11 mouse cellular contexts compared by ENCODE assay signal in genomic region chrX:99149900-99150299, GRCm38 (mm10). TPM values are rescaled to one million over a fixed set of nuclear protein-coding genes. Genes with fewer than 3 reads are reported as not detected.
DNase-seq lines count a peak whose midpoint lies in the region; ATAC-seq and TF ChIP-seq lines count a peak whose summit lies in the region.
"Had no signal": no experiment of that assay in that cellular context is flagged by ENCODE, and none has a peak within 500 bp of the region (broad histone marks: within the 10 kb centered on the region; RNA-seq: fewer than 3 reads in every experiment).

No protein-coding gene starts in this region.

- peaks cover 29% of the 10 kb centered on the region for H3K4me1 ChIP-seq in brown adipose tissue, adult 24 weeks (ENCODE audit: control insufficient read depth, insufficient read depth, insufficient read length, low read length)
- H3K4me1 ChIP-seq in kidney, embryonic 15.5 days = peaks cover 43% of the 10 kb centered on the region
- H3K4me1 ChIP-seq in lung, embryonic 14.5 days (ENCODE audit: insufficient read depth) = no peaks in the 10 kb centered on the region

- peak; percentile 44 for DNase-seq in adrenal gland, adult 2 months
- no peak for DNase-seq in adrenal gland, adult 8-10 months
- peak; percentile 45 for DNase-seq in lung, embryonic 14.5 days
- DNase-seq in left cerebral cortex, adult 18-20 months (ENCODE audit: low spot score in 2 of 2) = no peak
- no peak for DNase-seq in layer of hippocampus, postnatal 25 days (ENCODE audit: extremely low spot score in 1 of 2, low spot score in 1 of 2)
- DNase-seq in spleen, postnatal 36 days (ENCODE audit: low spot score in 2 of 2) = no peak
- DNase-seq: cerebellum, adult 11-12 months had no signal

- H3K4me3 ChIP-seq in brown adipose tissue, adult 24 weeks (ENCODE audit: insufficient read depth, low read depth, low read length) = peak overlapping the region; percentile 2; the same call in 1 of the 2 replicates
- H3K4me3 ChIP-seq in kidney, embryonic 15.5 days (replicated peaks) = no peak overlapping the region
- H3K4me3 ChIP-seq in lung, embryonic 14.5 days (ENCODE audit: low read depth, low read length) = no peak overlapping the region
- H3K4me3 ChIP-seq: erythroblast, embryonic 14.5 days; hindbrain, embryonic 10.5 days had no signal

- peak; percentile 83 for ATAC-seq in kidney, embryonic 15.5 days (replicated peaks; ENCODE audit: low FRiP score)
- peak; percentile 50; the same call in 1 of the 2 replicates for ATAC-seq in lung, embryonic 14.5 days (ENCODE audit: insufficient read depth)

- H3K27ac ChIP-seq in brown adipose tissue, adult 24 weeks (replicated peaks; ENCODE audit: low read depth, low read length) = peak overlapping the region; percentile 83
- peak overlapping the region; percentile 58 for H3K27ac ChIP-seq in kidney, embryonic 15.5 days
- no peak overlapping the region for H3K27ac ChIP-seq in lung, embryonic 14.5 days (ENCODE audit: low read depth)
- H3K27ac ChIP-seq: hindbrain, embryonic 10.5 days had no signal

- no peaks in the 10 kb centered on the region for H3K9me3 ChIP-seq in kidney, embryonic 15.5 days (replicated peaks)
- H3K9me3 ChIP-seq in lung, embryonic 14.5 days (ENCODE audit: low read depth, low read length) = no peaks in the 10 kb centered on the region
- H3K9me3 ChIP-seq: hindbrain, embryonic 10.5 days had no signal

- 56% methylated on average over 2 of the region's 2 CpGs for WGBS in kidney, embryonic 15.5 days
- 42% methylated on average over 2 of the region's 2 CpGs for WGBS in lung, embryonic 14.5 days

- no peak overlapping the region for H3K9ac ChIP-seq in kidney, embryonic 15.5 days
- no peak overlapping the region for H3K9ac ChIP-seq in lung, embryonic 14.5 days

- no peak for TF ChIP-seq CTCF in lung, embryonic 14.5 days (IDR thresholded peaks at IDR 0.05; ENCODE audit: low read depth)

- H3K27me3 ChIP-seq in kidney, embryonic 15.5 days = peaks cover 14% of the 10 kb centered on the region
- H3K27me3 ChIP-seq in lung, embryonic 14.5 days (ENCODE audit: insufficient read depth, low read length) = no peaks in the 10 kb centered on the region

- H3K36me3 ChIP-seq in kidney, embryonic 15.5 days = peaks cover 41% of the 10 kb centered on the region
- H3K36me3 ChIP-seq in lung, embryonic 14.5 days (ENCODE audit: insufficient read depth) = peaks cover 40% of the 10 kb centered on the region; the same call in 1 of the 2 replicates

- H3K4me2 ChIP-seq in kidney, embryonic 15.5 days = no peak overlapping the region
- no peak overlapping the region for H3K4me2 ChIP-seq in lung, embryonic 14.5 days

RNA-seq across cellular contexts. Expression of gene Efnb1, which starts 14.0 kb away (rescaled TPM):
- total RNA-seq in adrenal gland, adult 2 months (2021) = 10 to 100 TPM; 51.0 to 52.1 TPM
- 56.6 and 60.9 TPM in 2 replicates for polyA plus RNA-seq in adrenal gland, adult 2 months (2012; rRNA removed)
- 10 to 100 TPM; 58.4 to 80.1 (median 64.8) TPM for total RNA-seq in adrenal gland, adult 8-10 months (2022)
- 10.3 and 17.4 TPM in 2 replicates for polyA plus RNA-seq in brown adipose tissue, adult 24 weeks (2012; ENCODE audit: insufficient read depth, insufficient read length, missing spikeins)
- 62.1 and 69.5 TPM in 2 replicates for polyA plus RNA-seq in kidney, embryonic 15.5 days (2015; fragmentation: Nextera tagmentation; extraction: Ambion mirVana)
- polyA plus RNA-seq in lung, embryonic 14.5 days (2014; fragmentation: Nextera tagmentation; extraction: Ambion mirVana) = 46.0 and 48.9 TPM in 2 replicates
- total RNA-seq in left cerebral cortex, adult 18-20 months (2021) = 10 to 100 TPM; 22.2 to 22.9 TPM
- total RNA-seq in layer of hippocampus, postnatal 25 days (2021) = 10 to 100 TPM; 11.6 to 14.8 TPM

Comparison
In these comparisons a context has a peak if more than half of its experiments do, and no peak if none do; other contexts are left out.
1. DNase-seq: peak in adrenal gland, adult 2 months (single experiment) and lung, embryonic 14.5 days (single experiment); none in adrenal gland, adult 8-10 months (single experiment), left cerebral cortex, adult 18-20 months (0 of 2), layer of hippocampus, postnatal 25 days (0 of 2) and spleen, postnatal 36 days (0 of 2).